Mouse (Mus musculus) heart, postnatal 0 days (tissue): ENCODE measurements around the gene Ppp3cb. TPM values are rescaled to one million over a fixed set of nuclear protein-coding genes. Genes with fewer than 3 reads are reported as not detected.

Source experiments
- ATAC-seq: fragments of 200-750 bp; cut with Nextera tagmentation; 2 replicates; pipeline ENCODE4 v1.8.0; 2017; ENCODE audit warnings: low read depth, moderate number of reproducible peaks, moderate library complexity; ENCODE audit not compliant: insufficient read depth
- DNase-seq: peaks from one replicate; pipeline ENCODE4 v3.0.0-alpha.2; 2016; ENCODE audit warnings: low spot score
- H3K27ac ChIP-seq: fragments of 300-500 bp; sonication (generic); 2 replicates; pipeline ENCODE4 v1.5.1; 2014; ENCODE audit warnings: low read depth, mild to moderate bottlenecking
- H3K27me3 ChIP-seq: fragments of 300-500 bp; sonication (generic); 2 replicates; pipeline ENCODE4 v1.6.1; 2014; ENCODE audit warnings: low read length, mixed read lengths; ENCODE audit not compliant: control insufficient read depth, insufficient read depth
- H3K36me3 ChIP-seq: fragments of 300-500 bp; sonication (generic); replicated peaks from 2 replicates; pipeline ENCODE4 v1.6.1; 2014; ENCODE audit warnings: low read length, mixed read lengths; ENCODE audit not compliant: control insufficient read depth, insufficient read depth
- H3K4me1 ChIP-seq: fragments of 300-500 bp; sonication (generic); 2 replicates; pipeline ENCODE4 v1.6.1; 2014; ENCODE audit warnings: antibody characterized with exemption; ENCODE audit not compliant: control insufficient read depth, insufficient read depth
- H3K4me2 ChIP-seq: fragments of 300-500 bp; sonication (generic); 2 replicates; pipeline ENCODE4 v1.6.1; 2014; ENCODE audit warnings: low read depth, mild to moderate bottlenecking, low read length, moderate library complexity
- H3K4me3 ChIP-seq: fragments of 300-500 bp; sonication (generic); 2 replicates; pipeline ENCODE4 v1.5.1; 2014; ENCODE audit warnings: low read depth, low read length
- H3K9ac ChIP-seq: fragments of 300-500 bp; sonication (generic); replicated peaks from 2 replicates; pipeline ENCODE4 v1.6.1; 2014; ENCODE audit warnings: low read depth, low read length, mixed read lengths
- H3K9me3 ChIP-seq: fragments of 300-500 bp; sonication (generic); replicated peaks from 2 replicates; pipeline ENCODE4 v1.6.1; 2016; ENCODE audit warnings: low read length; ENCODE audit not compliant: control insufficient read depth
- CTCF ChIP-seq: IDR thresholded peaks from 2 replicates; pipeline ENCODE4 v1.5.1; 2016; ENCODE audit warnings: antibody characterized with exemption, control low read depth, low read depth
- EP300 ChIP-seq: IDR thresholded peaks from 2 replicates; pipeline ENCODE4 v1.6.1; 2016; ENCODE audit warnings: antibody characterized with exemption, low read depth
- WGBS: fragments of 180-500 bp; shearing (Covaris S2); extraction: QIAGEN DNeasy Blood & Tissue Kit; methylation state at CpG from one replicate; pipeline ENCODE4 v1.1.7; 2014; 5-methylcytosine and 5-hydroxymethylcytosine counted together
- polyA plus RNA-seq: library from polyadenylated mRNA; unstranded; fragments of >200 nt; fragmentation: Nextera tagmentation; extraction: Ambion mirVana; gene quantifications from 2 replicates; pipeline ENCODE4 v1.2.1, GENCODE M21; 2015
- total RNA-seq: library from RNA; depleted of rRNA; stranded (reverse); fragments of >200 nt; gene quantifications from 2 replicates; pipeline ENCODE4 v1.2.3, GENCODE M21; 2014; ENCODE audit warnings: low replicate concordance

Gene Ppp3cb
- total and polyA plus RNA-seq, 2 experiments from 2014 or later = 25.5 to 27.1 TPM

GRCm38 (mm10) chr14:20544467-20545411, 1.6 kb downstream of the Ppp3cb start:
- no peak overlapping the region for H3K9ac ChIP-seq

GRCm38 (mm10) chr14:20529643-20530042, 16.7 kb downstream of the Ppp3cb start:
- H3K27ac ChIP-seq = no peak overlapping the region
- H3K4me2 ChIP-seq = no peak overlapping the region
- no peaks in the 10 kb centered on the region; the same call in 1 of the 2 replicates for H3K36me3 ChIP-seq
- ATAC-seq (no peak), DNase-seq (no peak)
- TF ChIP-seq CTCF (no peak), EP300 (no peak)
- H3K4me3 ChIP-seq = no peak overlapping the region
- H3K27me3 ChIP-seq = no peaks in the 10 kb centered on the region
- WGBS = 81% methylated on average over 4 of the region's 4 CpGs
- H3K4me1 ChIP-seq = no peaks in the 10 kb centered on the region
- H3K9ac ChIP-seq = no peak overlapping the region
- H3K9me3 ChIP-seq = no peaks in the 10 kb centered on the region

More at GRCm38 (mm10) chr14:20544467-20545411, 1.6 kb downstream of the Ppp3cb start:
- Histone ChIP-seq H3K4me1 (peaks cover 5% of the 10 kb centered on the region; the same call in 1 of the 2 replicates), H3K27ac (no peak overlapping the region), H3K27me3 (no peaks in the 10 kb centered on the region), H3K36me3 (peaks cover 20% of the 10 kb centered on the region), H3K4me3 (peak overlapping the region; percentile 65), H3K4me2 (peak overlapping the region; percentile 65), H3K9me3 (no peaks in the 10 kb centered on the region)
- 62% methylated on average over 7 of the region's 7 CpGs for WGBS
- TF ChIP-seq EP300 = no peak
- no peak for TF ChIP-seq CTCF
- DNase-seq = no peak
- ATAC-seq = no peak

- Histone ChIP-seq H3K4me3 (no peak overlapping the region), H3K4me2 (no peak overlapping the region), H3K9me3 (no peaks in the 10 kb centered on the region), H3K9ac (no peak overlapping the region), H3K36me3 (peaks cover 30% of the 10 kb centered on the region), H3K4me1 (no peaks in the 10 kb centered on the region), H3K27me3 (no peaks in the 10 kb centered on the region), H3K27ac (no peak overlapping the region)
- no peak for DNase-seq
- WGBS = 95% methylated on average over 2 of the region's 2 CpGs
- no peak for ATAC-seq
- TF ChIP-seq EP300 (no peak), CTCF (no peak)
These were observed 26.2 kb downstream of the Ppp3cb start for GRCm38 (mm10) chr14:20520179-20520578.

- no peak overlapping the region for H3K27ac ChIP-seq
- no peak for ATAC-seq
- H3K4me1 ChIP-seq = no peaks in the 10 kb centered on the region
- 68% methylated on average over 2 of the region's 2 CpGs for whole genome bisulfite sequencing
- no peaks in the 10 kb centered on the region for H3K9me3 ChIP-seq
- no peak overlapping the region for H3K4me3 ChIP-seq
- no peaks in the 10 kb centered on the region for H3K27me3 ChIP-seq
- TF ChIP-seq CTCF = no peak
- TF ChIP-seq EP300 = no peak
- no peak overlapping the region for H3K9ac ChIP-seq
- no peak for DNase-seq
- H3K4me2 ChIP-seq = no peak overlapping the region
- peaks cover 20% of the 10 kb centered on the region for H3K36me3 ChIP-seq
These were observed 37.9 kb downstream of the Ppp3cb start for GRCm38 (mm10) chr14:20508424-20508823.

GRCm38 (mm10) chr14:20502966-20503365, 43.4 kb downstream of the Ppp3cb start:
- Histone ChIP-seq H3K4me1 (no peaks in the 10 kb centered on the region), H3K4me3 (no peak overlapping the region), H3K9me3 (no peaks in the 10 kb centered on the region), H3K9ac (no peak overlapping the region), H3K27ac (peak overlapping the region; percentile 15; the same call in 1 of the 2 replicates), H3K36me3 (peaks cover 24% of the 10 kb centered on the region), H3K4me2 (no peak overlapping the region), H3K27me3 (no peaks in the 10 kb centered on the region)
- WGBS = 89% methylated on average over 10 of the region's 10 CpGs
- TF ChIP-seq EP300 (no peak), CTCF (no peak)
- DNase-seq (no peak), ATAC-seq (peak; percentile 17; the same call in 1 of the 2 replicates)
